Mouse (Mus musculus) olfactory bulb, adult 2 months (tissue): ENCODE measurements around the gene Oca2. TPM values are rescaled to one million over a fixed set of nuclear protein-coding genes. Genes with fewer than 3 reads are reported as not detected.

Experiments used
- H3K27ac ChIP-seq: fragments of 200-500 bp; 2 replicates; pipeline ENCODE4 v1.5.1; 2012; ENCODE audit warnings: low read depth, low read length; ENCODE audit not compliant: insufficient read depth
- H3K4me1 ChIP-seq: fragments of 200-500 bp; 2 replicates; pipeline ENCODE4 v1.6.1; 2012; ENCODE audit warnings: low read length; ENCODE audit not compliant: control insufficient read depth, insufficient read depth
- H3K4me3 ChIP-seq: fragments of 200-500 bp; 2 replicates; pipeline ENCODE4 v1.5.1; 2012; ENCODE audit warnings: mild to moderate bottlenecking, low read depth, low read length, moderate library complexity; ENCODE audit not compliant: insufficient read depth
- CTCF ChIP-seq: fragments of 200-500 bp; IDR thresholded peaks from 2 replicates; pipeline ENCODE4 v1.5.1; 2012; ENCODE audit warnings: low read depth, mild to moderate bottlenecking, low read length, moderate library complexity; ENCODE audit not compliant: insufficient read depth
- POLR2A ChIP-seq: fragments of 200-500 bp; IDR thresholded peaks from 2 replicates; pipeline ENCODE4 v1.6.1; 2012; ENCODE audit warnings: mild to moderate bottlenecking, low read depth, low read length, moderate library complexity; ENCODE audit not compliant: insufficient read depth
- WGBS: fragments of 180-500 bp; shearing (Covaris S2); methylation state at CpG from one replicate; pipeline ENCODE4 v1.1.7; 2018; 5-methylcytosine and 5-hydroxymethylcytosine counted together
- polyA plus RNA-seq: library from polyadenylated mRNA; stranded (reverse); fragments of >200 nt; gene quantifications from 2 replicates; pipeline ENCODE4 v1.2.4, GENCODE M21; 2012; ENCODE audit warnings: low replicate concordance; ENCODE audit not compliant: missing spikeins, insufficient read depth, insufficient read length

The Oca2 gene
- polyA plus RNA-seq, 1 experiment = not detected

DNA sequence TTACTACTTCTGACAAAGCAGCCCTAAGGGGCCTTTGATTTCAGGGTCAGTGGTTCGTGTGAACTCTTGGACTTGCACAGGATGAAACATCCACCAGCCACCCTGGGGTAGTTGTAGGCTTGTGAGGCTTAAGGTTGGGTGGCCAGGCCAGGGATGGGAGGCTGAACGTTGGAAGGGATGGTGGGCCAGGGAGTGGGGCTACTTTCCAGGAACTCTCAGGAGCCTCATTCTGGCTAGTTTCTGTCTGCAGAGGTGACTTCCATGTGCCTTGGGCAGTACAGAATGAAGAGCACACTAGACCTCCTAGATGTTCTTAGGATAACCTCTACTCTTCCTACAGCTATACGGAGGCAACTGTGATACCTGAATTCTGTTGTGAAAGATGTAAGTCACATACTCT lies 2.9 kb upstream of the Oca2 start:
- Histone ChIP-seq H3K4me1 (no peaks in the 10 kb centered on the region), H3K4me3 (no peak overlapping the region), H3K27ac (no peak overlapping the region)
- 76% methylated on average over 3 of the region's 3 CpGs for WGBS
- TF ChIP-seq CTCF = no peak
- no peak for TF ChIP-seq POLR2A

DNA sequence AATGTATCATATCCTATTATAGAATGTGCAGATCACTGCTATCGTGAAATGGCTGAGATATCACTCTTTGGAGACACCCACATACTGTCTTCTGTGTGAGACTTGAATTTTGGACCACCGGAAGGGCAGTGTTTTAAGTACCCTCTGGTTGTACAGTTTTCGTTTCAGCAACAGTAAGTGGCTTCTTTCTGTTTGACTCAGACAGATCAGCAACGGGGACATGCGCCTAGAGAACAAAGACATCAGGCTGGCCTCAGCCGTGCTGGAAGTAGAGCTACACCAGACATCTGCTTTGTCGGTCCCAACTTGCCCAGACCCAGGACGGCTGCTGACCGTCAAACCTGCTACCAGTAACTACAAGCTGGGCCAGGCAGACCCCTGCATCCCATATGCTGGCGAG lies 15.0 kb downstream of the Oca2 start:
- H3K4me1 ChIP-seq = no peaks in the 10 kb centered on the region
- no peak overlapping the region for H3K27ac ChIP-seq
- H3K4me3 ChIP-seq = no peak overlapping the region
- TF ChIP-seq CTCF (no peak), POLR2A (no peak)
- WGBS = 89% methylated on average over 10 of the region's 10 CpGs

DNA sequence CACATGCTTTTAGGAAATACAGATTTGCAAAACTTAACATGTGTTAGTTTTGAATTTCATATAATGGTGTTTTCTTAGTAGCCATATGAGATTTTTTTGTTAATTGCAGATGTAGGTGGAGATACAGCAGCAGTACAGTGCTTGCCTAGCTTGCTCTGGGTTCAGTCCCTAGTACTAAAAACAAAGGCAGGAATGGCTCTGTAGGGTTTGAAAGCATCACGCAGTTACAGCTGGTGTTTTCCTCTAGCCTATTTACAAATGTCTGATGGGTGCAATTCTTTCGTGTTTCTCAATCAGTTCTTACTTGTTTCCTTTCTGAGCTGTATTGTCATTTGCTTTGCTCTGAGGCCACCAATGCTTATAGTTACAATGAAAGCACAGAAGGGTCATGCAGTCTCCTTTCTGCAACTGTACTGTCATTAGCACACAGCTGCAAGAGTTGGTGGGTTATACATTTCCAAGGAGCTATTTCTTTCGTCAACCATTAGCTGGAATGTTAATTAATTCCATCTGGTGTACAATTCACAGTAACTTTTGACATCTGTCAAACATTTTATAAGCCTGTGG lies 18.4 kb downstream of the Oca2 start:
- Histone ChIP-seq H3K27ac (no peak overlapping the region), H3K4me1 (no peaks in the 10 kb centered on the region), H3K4me3 (no peak overlapping the region)
- WGBS = 35% methylated on average over 3 of the region's 3 CpGs
- TF ChIP-seq CTCF = no peak
- TF ChIP-seq POLR2A = no peak

GRCm38 (mm10) chr7:56277506-56277905 lies 37.9 kb downstream of the Oca2 start:
- H3K4me1 ChIP-seq = no peaks in the 10 kb centered on the region
- TF ChIP-seq POLR2A = no peak
- TF ChIP-seq CTCF = no peak
- no peak overlapping the region for H3K4me3 ChIP-seq
- H3K27ac ChIP-seq = no peak overlapping the region
- whole genome bisulfite sequencing = 95% methylated on average over 2 of the region's 2 CpGs

GRCm38 (mm10) chr7:56291468-56292115 lies 52.0 kb downstream of the Oca2 start:
- H3K4me3 ChIP-seq = no peak overlapping the region
- TF ChIP-seq POLR2A (no peak), CTCF (no peak)
- H3K27ac ChIP-seq = no peak overlapping the region
- peaks cover 6% of the 10 kb centered on the region for H3K4me1 ChIP-seq
- WGBS = 11% methylated on average over 6 of the region's 6 CpGs

DNA sequence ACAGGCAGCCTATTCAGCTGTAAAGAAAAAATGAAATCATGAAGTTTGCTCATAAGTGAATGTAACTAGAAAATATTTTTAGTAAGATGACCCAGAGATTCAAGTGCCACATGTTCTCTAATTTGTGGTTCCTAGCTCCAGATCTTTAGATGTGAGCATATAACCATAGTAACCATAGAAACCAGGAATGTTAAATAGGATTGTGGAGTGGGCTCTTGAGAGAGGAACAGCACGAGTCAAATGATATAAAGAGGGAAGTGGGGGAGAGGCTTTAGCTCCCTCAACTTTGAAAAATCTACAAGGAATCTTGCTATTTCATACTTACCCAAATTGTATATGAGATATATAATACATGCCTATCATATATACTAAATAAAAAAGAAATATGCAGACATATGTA lies 64.8 kb downstream of the Oca2 start:
- TF ChIP-seq POLR2A (no peak), CTCF (no peak)
- no peaks in the 10 kb centered on the region for H3K4me1 ChIP-seq
- no peak overlapping the region for H3K27ac ChIP-seq
- 23% methylated on average over 1 of the region's 1 CpGs for WGBS
- H3K4me3 ChIP-seq = no peak overlapping the region

GRCm38 (mm10) chr7:56314358-56314757 lies 74.8 kb downstream of the Oca2 start:
- Histone ChIP-seq H3K27ac (no peak overlapping the region), H3K4me3 (no peak overlapping the region), H3K4me1 (0 out of 2 replicates have a peak, but pooled peaks cover 2% of the 10 kb centered on the region)
- TF ChIP-seq CTCF (no peak), POLR2A (no peak)
- 83% methylated on average over 5 of the region's 5 CpGs for WGBS

DNA sequence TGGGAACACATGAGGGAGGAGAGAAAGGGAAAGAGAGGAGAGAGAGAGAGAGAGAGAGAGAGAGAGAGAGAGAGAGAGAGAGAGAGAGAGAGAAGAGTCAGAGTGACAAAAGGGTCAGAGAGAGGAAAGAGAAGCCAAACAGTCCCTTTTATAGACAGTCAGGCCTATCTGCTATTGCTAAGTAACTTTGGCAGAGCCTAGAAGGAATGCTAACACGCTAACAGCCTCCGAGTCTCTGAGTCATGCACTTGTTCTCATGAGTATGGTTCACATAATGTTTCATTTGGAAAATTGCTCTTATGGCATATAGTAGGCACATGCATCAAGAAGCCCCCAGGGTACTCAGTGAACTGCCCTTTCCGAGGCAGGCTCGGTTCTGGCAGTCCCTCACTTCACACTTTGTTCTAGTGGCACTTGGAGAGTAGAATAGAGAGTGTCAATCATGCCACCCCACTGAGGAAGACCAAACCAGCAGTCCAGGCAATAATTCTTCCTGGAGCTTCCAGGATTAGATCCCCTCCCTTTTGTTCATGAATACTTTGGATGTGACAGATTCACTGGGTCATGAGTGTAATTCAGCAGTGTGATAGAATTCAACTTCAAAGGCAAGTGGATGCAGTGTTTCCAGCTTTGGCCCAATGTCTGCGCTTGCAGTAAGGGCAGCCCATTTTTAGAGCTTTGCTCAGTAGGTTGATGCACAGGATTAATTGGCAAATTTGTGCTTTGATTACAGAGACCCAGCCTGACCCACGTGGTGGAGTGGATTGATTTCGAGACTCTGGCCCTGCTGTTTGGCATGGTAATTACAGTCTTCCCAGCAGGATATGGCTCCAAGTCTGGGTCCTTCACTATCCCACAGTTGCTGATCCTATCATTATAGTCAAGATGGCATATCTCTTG lies 76.3 kb downstream of the Oca2 start:
- TF ChIP-seq CTCF (no peak), POLR2A (no peak)
- Histone ChIP-seq H3K4me1 (0 out of 2 replicates have a peak, but pooled peaks cover 2% of the 10 kb centered on the region), H3K4me3 (no peak overlapping the region), H3K27ac (no peak overlapping the region)
- 40% methylated on average over 7 of the region's 7 CpGs for WGBS

- WGBS = 51% methylated on average over 4 of the region's 4 CpGs
- Histone ChIP-seq H3K4me3 (no peak overlapping the region), H3K27ac (no peak overlapping the region), H3K4me1 (no peaks in the 10 kb centered on the region)
- no peak for TF ChIP-seq POLR2A
- TF ChIP-seq CTCF = peak; percentile 10; the same call in 1 of the 2 replicates
Observed at GRCm38 (mm10) chr7:56327738-56328137, 88.2 kb downstream of the Oca2 start.
